Mouse (Mus musculus) bone marrow, adult 2 months (tissue): ENCODE measurements around the gene Lrch1.

Experiments
- CTCF ChIP-seq: fragments of 200-500 bp; IDR thresholded peaks from 2 replicates; pipeline ENCODE4 v1.5.1; 2011; ENCODE audit warnings: low read length, control low read depth; ENCODE audit not compliant: control insufficient read depth, insufficient read depth
- POLR2A ChIP-seq: fragments of 200-500 bp; IDR thresholded peaks from 2 replicates; pipeline ENCODE4 v1.6.1; 2011; ENCODE audit warnings: low read depth, mild to moderate bottlenecking, control low read depth, low read length, borderline replicate concordance; ENCODE audit not compliant: control insufficient read depth

DNA sequence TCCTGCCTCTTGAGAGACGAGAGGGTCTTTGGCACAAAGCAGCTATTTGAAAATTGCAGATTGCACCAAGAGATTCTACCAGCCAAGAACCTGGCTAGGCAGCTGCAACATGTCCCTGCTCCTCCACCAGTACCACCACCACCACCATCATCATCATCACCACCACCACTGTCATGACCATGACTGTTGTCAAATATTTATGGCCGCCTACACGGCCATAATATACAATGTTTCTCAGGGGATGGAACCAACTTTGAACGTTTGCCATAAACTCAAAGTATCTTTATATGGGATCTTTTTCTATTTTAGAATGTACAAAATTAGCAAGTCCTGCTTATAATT, 93.9 kb downstream of the Lrch1 start:
- TF ChIP-seq CTCF (no peak), POLR2A (no peak)
